Mouse (Mus musculus) liver, embryonic 13.5 days (tissue): Measurements from ENCODE around the gene Ehhadh. TPM values are rescaled to one million over a fixed set of nuclear protein-coding genes. Genes with fewer than 3 reads are reported as not detected.

Experiments used
- ATAC-seq: fragments of 200-750 bp; cut with Nextera tagmentation; 2 replicates; pipeline ENCODE4 v1.8.0; 2017; ENCODE audit warnings: low read depth, mild to moderate bottlenecking, moderate number of reproducible peaks, moderate library complexity
- DNase-seq: peaks from one replicate; pipeline ENCODE4 v3.0.0; 2022
- H3K27ac ChIP-seq: fragments of 300-500 bp; sonication (generic); 2 replicates; pipeline ENCODE4 v1.5.1; 2015; ENCODE audit warnings: moderate library complexity, mild to moderate bottlenecking, inconsistent platforms
- H3K27me3 ChIP-seq: fragments of 300-500 bp; sonication (generic); 2 replicates; pipeline ENCODE4 v1.6.1; 2015; ENCODE audit warnings: mild to moderate bottlenecking, inconsistent platforms
- H3K36me3 ChIP-seq: fragments of 300-500 bp; sonication (generic); 2 replicates; pipeline ENCODE4 v1.6.1; 2015; ENCODE audit warnings: mild to moderate bottlenecking, inconsistent platforms
- H3K4me1 ChIP-seq: fragments of 300-500 bp; sonication (generic); replicated peaks from 2 replicates; pipeline ENCODE4 v1.6.1; 2015; ENCODE audit warnings: inconsistent platforms
- H3K4me2 ChIP-seq: fragments of 300-500 bp; sonication (generic); 2 replicates; pipeline ENCODE4 v1.6.1; 2015; ENCODE audit warnings: inconsistent platforms, mild to moderate bottlenecking, moderate library complexity
- H3K4me3 ChIP-seq: fragments of 300-500 bp; sonication (generic); replicated peaks from 2 replicates; pipeline ENCODE4 v1.5.1; 2015; ENCODE audit warnings: mild to moderate bottlenecking, inconsistent platforms
- H3K9ac ChIP-seq: fragments of 300-500 bp; sonication (generic); 2 replicates; pipeline ENCODE4 v1.6.1; 2015; ENCODE audit warnings: mild to moderate bottlenecking, inconsistent platforms
- H3K9me3 ChIP-seq: fragments of 300-500 bp; sonication (generic); replicated peaks from 2 replicates; pipeline ENCODE4 v1.6.1; 2016; ENCODE audit warnings: inconsistent platforms
- WGBS: fragments of 180-500 bp; shearing (Covaris S2); methylation state at CpG from one replicate; pipeline ENCODE4 v1.1.7; 2015; ENCODE audit not compliant: insufficient replicate concordance; 5-methylcytosine and 5-hydroxymethylcytosine counted together
- polyA plus RNA-seq: library from polyadenylated mRNA; unstranded; fragments of >200 nt; fragmentation: Nextera tagmentation; extraction: Ambion mirVana; gene quantifications from 2 replicates; pipeline ENCODE4 v1.2.1, GENCODE M21; 2015

Gene Ehhadh
- 5.9 and 6.4 TPM in 2 replicates for polyA plus RNA-seq

DNA sequence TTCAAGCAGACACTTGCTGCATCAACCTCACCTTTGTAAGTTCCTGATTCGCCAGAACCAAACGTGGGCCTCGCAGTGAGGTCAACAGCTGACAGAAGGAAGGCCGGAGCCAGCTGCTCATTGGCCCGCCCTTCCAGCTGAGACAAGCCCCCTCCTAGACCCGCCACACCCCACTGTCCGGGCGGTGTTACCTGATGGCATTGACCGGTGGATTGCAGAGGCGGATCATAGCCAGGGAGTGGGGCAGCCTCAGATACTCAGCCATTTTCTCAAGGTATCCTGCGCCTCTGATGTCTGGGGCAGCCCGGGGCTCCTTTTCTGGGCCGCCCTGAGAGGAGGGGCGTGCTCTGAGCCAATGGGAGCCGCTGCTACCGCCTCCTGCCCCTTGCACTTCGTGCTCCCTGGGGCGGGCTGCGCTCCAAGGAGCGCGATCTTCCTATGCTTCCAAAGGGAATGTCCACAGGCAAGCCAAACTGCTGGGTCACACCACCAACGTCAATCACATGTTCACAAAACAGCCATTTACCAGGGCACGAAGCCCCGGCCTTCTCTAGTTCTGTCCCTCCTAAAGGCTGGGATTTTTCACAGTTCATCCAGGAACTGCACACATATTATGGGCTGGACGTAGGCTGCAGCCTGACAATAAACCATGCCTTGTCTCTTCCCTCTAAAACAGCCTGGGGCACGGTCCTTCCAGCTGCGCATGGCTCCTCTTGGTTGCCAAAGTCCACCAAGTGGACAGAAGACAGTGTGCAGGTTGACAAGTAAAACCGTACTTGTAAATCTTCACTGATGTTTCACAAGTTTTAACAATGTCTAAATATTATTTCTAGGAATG lies at the start of gene Ehhadh:
TSS of gene Ehhadh (minus strand) at position 292 of the 838 bp plus-strand sequence.
- Histone ChIP-seq H3K4me2 (peak within 1 kb of the TSS; percentile 81), H3K36me3 (no peaks in the 10 kb centered on the region), H3K4me3 (peak within 1 kb of the TSS; percentile 67), H3K9me3 (no peaks in the 10 kb centered on the region), H3K27ac (peak within 1 kb of the TSS; percentile 67), H3K27me3 (no peaks in the 10 kb centered on the region), H3K9ac (peak within 1 kb of the TSS; percentile 75), H3K4me1 (peaks cover 53% of the 10 kb centered on the region)
- DNase-seq, result peak; percentile 59
- WGBS, result 9% methylated on average over 28 of the region's 28 CpGs
- peak; percentile 87 for ATAC-seq

DNA sequence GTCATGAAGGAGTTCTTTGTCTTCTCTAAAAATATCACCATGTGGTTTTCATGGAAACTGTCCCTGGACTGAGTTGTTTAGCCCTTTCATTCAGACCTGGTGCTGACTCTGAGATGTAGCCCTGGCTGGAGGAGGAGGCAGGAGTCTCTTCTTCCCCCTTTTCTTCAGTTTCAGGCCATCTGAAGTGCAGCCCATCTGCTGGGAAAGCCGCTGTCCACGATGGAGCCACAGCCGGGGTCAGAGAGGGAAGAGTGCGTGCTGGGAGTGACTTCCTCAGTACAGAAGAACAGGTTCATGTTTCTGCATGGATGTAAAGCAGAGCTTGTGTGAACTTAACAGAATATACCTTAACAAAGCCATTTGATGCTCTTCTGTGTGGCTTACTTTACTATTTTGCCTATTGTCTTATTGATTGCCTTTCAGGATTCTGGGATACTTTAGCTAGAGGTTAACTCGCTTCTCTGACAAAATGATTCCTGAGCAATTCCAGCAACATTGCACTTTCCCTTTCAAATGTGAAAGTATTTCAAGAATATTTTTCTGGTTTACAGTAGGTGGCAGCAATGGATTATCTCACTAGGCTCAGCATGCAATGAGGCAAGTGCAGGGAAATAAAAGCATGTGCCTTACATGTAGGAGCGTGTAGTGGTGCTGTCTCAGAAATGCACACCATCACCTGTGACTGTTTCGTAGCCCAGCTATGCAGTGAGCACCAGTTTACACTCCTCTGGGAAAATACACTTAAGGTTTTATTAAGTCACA lies 48.9 kb upstream of the Ehhadh start:
- Histone ChIP-seq H3K9ac (no peak overlapping the region), H3K27ac (no peak overlapping the region), H3K4me1 (no peaks in the 10 kb centered on the region; the same call in 1 of the 2 replicates), H3K4me3 (no peak overlapping the region), H3K9me3 (no peaks in the 10 kb centered on the region), H3K27me3 (no peaks in the 10 kb centered on the region), H3K36me3 (no peaks in the 10 kb centered on the region), H3K4me2 (no peak overlapping the region)
- WGBS, result 46% methylated on average over 7 of the region's 7 CpGs
- ATAC-seq, result no peak
- no peak for DNase-seq

DNA sequence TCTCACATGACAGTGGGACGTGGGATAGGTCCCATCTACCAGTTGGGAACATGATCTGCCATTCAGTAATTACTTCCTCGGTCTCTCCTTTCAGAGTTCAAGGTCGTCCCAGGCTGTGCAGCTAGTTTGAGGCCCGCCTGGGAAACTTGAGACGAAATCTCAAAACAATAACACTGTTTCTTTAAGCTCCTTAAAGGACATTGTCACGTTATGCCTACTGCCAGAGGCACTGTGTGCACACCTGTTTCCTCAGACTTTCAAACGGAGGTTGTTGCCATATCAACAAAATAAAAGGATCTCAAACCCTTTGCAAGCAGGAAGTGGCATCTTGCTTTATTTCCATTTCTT lies 48.0 kb upstream of the Ehhadh start:
- 51% methylated on average over 7 of the region's 7 CpGs for WGBS
- no peak for ATAC-seq
- no peaks in the 10 kb centered on the region for H3K27me3 ChIP-seq

DNA sequence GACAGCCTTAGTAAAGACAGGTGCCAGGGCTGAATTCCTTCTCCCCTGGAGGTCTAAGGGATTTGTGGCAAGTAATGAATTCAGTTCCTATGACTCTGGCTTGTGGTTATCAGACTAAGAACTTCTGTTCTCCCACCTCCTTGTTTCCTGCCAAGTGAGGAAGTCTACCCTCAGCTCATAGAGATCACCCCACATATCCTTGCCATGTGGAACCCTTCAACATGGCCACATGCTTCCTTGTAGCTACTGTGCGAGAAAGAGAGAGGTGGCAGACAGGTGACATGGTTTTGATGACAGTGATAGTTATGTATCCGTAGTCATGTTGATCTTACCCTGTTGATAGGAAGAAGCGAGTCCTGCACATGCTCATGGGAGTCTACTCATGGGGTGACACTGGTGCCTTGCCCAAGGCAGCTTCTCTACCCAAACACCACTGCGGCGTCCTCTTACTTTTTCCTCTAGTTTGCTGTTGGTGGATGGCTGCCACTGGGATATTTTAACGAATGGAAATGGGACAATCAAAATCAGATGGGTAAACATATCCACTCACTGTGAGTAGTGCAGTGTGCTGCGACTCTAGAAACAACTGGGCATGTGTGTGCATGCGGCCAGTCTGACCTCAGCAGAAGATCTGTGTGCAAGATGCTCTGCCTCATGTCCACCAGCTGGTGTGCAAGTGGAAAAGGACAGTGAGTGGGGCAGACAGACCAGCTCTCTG lies 47.4 kb upstream of the Ehhadh start:
- H3K27ac ChIP-seq, result no peak overlapping the region
- no peaks in the 10 kb centered on the region for H3K36me3 ChIP-seq
- 68% methylated on average over 8 of the region's 8 CpGs for WGBS
- H3K9ac ChIP-seq, result no peak overlapping the region
- DNase-seq (no peak), ATAC-seq (no peak)
- peaks cover 3% of the 10 kb centered on the region; the same call in 1 of the 2 replicates for H3K4me1 ChIP-seq
- H3K27me3 ChIP-seq, result no peaks in the 10 kb centered on the region
- no peaks in the 10 kb centered on the region for H3K9me3 ChIP-seq
- H3K4me2 ChIP-seq, result no peak overlapping the region
- no peak overlapping the region for H3K4me3 ChIP-seq

More for the DNA sequence above, 48.0 kb upstream of the Ehhadh start:
- H3K4me3 ChIP-seq, result no peak overlapping the region
- H3K4me2 ChIP-seq, result no peak overlapping the region
- H3K9me3 ChIP-seq, result no peaks in the 10 kb centered on the region
- no peak for DNase-seq
- H3K9ac ChIP-seq, result no peak overlapping the region
- no peaks in the 10 kb centered on the region for H3K36me3 ChIP-seq
- H3K4me1 ChIP-seq, result peaks cover 3% of the 10 kb centered on the region; the same call in 1 of the 2 replicates
- no peak overlapping the region for H3K27ac ChIP-seq

DNA sequence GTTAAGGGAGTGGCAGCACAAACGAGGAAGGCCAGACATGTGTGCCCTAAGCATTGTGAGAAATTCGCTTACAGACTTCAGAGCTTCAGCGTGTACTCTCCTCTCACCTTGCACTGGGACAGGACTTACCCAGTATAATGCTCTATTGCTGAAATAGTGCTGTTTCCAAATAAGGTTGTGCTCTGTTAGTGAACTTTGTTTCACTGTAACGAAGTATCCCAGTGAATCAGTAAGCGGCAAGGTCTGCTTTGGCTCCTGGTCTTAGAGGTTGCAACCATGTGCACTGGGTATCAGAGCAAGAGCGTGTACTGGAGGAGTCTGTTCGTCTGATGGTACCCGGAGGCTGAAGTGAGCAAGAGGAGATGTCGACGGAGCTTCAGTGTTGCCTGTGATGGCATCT lies 46.4 kb upstream of the Ehhadh start:
- Histone ChIP-seq H3K4me3 (no peak overlapping the region), H3K4me2 (no peak overlapping the region), H3K27ac (no peak overlapping the region), H3K9ac (no peak overlapping the region), H3K4me1 (peaks cover 5% of the 10 kb centered on the region; the same call in 1 of the 2 replicates), H3K27me3 (no peaks in the 10 kb centered on the region), H3K9me3 (no peaks in the 10 kb centered on the region), H3K36me3 (no peaks in the 10 kb centered on the region)
- DNase-seq (no peak), ATAC-seq (no peak)
- WGBS, result 76% methylated on average over 10 of the region's 10 CpGs

DNA sequence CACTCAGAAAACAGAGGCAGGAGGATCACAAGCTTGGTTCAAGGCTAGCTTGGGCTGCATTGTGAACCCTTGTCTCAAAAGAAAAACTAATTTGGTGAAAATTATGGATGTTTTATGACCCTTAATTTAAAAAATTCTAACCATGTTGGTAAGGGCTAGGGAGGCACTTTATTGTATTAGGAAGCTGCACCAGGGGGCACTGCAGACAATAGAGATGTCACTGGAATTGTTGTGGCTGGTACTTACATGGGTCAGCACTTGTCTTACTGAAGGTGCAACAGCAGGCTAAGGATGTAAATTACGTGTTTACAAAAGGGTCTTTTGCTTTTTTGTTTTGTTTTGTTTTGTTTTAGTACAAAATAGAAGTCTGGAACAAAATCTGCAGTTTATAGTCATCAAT lies 45.9 kb upstream of the Ehhadh start:
- Histone ChIP-seq H3K27ac (no peak overlapping the region), H3K4me1 (peaks cover 6% of the 10 kb centered on the region; the same call in 1 of the 2 replicates), H3K4me2 (no peak overlapping the region), H3K4me3 (no peak overlapping the region), H3K36me3 (no peaks in the 10 kb centered on the region), H3K9me3 (no peaks in the 10 kb centered on the region), H3K27me3 (no peaks in the 10 kb centered on the region), H3K9ac (no peak overlapping the region)
- 57% methylated on average over 1 of the region's 1 CpGs for WGBS
- no peak for DNase-seq
- no peak for ATAC-seq

DNA sequence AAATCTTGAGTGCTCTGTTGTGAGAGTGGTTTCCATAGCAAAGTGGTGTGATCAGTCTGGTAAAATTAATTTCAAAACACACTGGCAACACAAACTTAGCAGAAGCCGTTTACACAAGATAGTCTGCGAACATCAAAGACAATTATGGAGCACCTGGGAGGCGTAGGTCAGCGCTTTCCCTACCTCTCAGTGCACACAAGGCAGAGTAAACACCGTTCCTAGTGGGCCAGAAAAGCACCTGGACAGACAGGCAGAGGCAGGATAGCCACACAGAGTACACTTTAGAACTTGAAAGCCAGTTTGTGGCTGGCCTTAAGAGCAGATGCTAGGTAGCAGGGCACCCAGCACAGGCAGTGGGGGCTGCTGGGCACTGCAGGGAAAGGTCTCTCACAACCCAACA lies 44.2 kb upstream of the Ehhadh start:
- ATAC-seq (peak; percentile 70), DNase-seq (no peak)
- Histone ChIP-seq H3K4me1 (peaks cover 6% of the 10 kb centered on the region; the same call in 1 of the 2 replicates), H3K36me3 (no peaks in the 10 kb centered on the region), H3K27ac (peak overlapping the region; percentile 39; the same call in 1 of the 2 replicates), H3K4me3 (no peak overlapping the region), H3K27me3 (no peaks in the 10 kb centered on the region), H3K4me2 (no peak overlapping the region), H3K9me3 (no peaks in the 10 kb centered on the region), H3K9ac (no peak overlapping the region)
- whole genome bisulfite sequencing, result 57% methylated on average over 5 of the region's 5 CpGs

DNA sequence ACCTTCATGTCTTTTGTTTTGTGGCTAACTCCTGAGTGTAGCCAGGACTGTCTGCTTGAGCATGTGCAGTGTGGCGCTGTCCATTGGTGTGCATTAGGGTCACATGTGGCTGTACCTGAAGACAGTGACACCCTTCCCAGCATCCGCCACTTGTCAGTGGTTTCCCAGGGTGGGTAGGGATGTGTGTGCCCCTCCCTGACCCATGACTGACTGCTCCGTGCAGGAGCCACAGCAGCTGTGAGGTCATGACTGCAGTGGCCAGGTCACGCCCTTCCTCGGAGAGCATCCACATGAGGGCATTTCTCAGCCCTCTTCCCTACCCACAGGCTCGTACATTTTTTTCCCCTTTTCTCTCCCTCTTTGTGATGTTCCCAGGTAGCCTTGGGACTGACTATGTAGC lies 43.2 kb upstream of the Ehhadh start:
- Histone ChIP-seq H3K4me2 (no peak overlapping the region), H3K36me3 (no peaks in the 10 kb centered on the region), H3K9me3 (no peaks in the 10 kb centered on the region), H3K4me3 (no peak overlapping the region), H3K9ac (no peak overlapping the region), H3K27ac (no peak overlapping the region), H3K4me1 (peaks cover 6% of the 10 kb centered on the region; the same call in 1 of the 2 replicates), H3K27me3 (no peaks in the 10 kb centered on the region)
- 45% methylated on average over 6 of the region's 6 CpGs for WGBS
- ATAC-seq (no peak), DNase-seq (no peak)

DNA sequence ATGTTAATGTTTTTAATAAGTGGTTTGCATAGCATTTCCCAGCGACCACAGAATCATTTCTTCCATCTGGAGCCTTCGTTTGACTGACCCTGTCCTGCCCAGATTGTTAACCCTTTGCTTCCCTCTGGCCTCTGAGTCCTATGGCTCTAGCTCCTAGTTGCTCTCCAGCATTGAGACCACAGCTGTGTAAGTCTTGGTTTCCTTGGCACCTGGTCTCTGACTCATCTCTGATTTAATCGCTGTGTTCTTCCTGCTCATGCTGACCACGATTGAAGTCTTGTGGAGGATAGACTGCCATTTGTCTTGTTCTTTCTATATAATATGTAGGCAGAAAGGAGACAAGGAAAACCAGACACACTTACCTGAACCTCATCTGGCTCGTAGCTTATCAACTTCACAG lies 42.1 kb upstream of the Ehhadh start:
- Histone ChIP-seq H3K27me3 (no peaks in the 10 kb centered on the region), H3K4me2 (no peak overlapping the region), H3K4me3 (no peak overlapping the region), H3K9ac (no peak overlapping the region), H3K4me1 (peaks cover 6% of the 10 kb centered on the region), H3K36me3 (no peaks in the 10 kb centered on the region), H3K27ac (no peak overlapping the region), H3K9me3 (no peaks in the 10 kb centered on the region)
- ATAC-seq (no peak), DNase-seq (no peak)
- WGBS, result 16% methylated on average over 5 of the region's 5 CpGs

GRCm38 (mm10) chr16:21827581-21827980 lies 40.0 kb upstream of the Ehhadh start:
- Histone ChIP-seq H3K36me3 (no peaks in the 10 kb centered on the region), H3K4me3 (no peak overlapping the region), H3K27me3 (no peaks in the 10 kb centered on the region), H3K9ac (no peak overlapping the region), H3K27ac (no peak overlapping the region), H3K4me1 (peaks cover 6% of the 10 kb centered on the region), H3K4me2 (peak overlapping the region; percentile 29), H3K9me3 (no peaks in the 10 kb centered on the region)
- 68% methylated on average over 4 of the region's 4 CpGs for WGBS
- ATAC-seq (no peak), DNase-seq (no peak)

- no peak for DNase-seq
- no peaks in the 10 kb centered on the region for H3K9me3 ChIP-seq
- ATAC-seq, result no peak
- no peaks in the 10 kb centered on the region for H3K36me3 ChIP-seq
- WGBS, result 51% methylated on average over 4 of the region's 4 CpGs
- H3K4me3 ChIP-seq, result no peak overlapping the region
- H3K9ac ChIP-seq, result no peak overlapping the region
- H3K4me1 ChIP-seq, result peaks cover 6% of the 10 kb centered on the region
- no peaks in the 10 kb centered on the region for H3K27me3 ChIP-seq
- H3K27ac ChIP-seq, result no peak overlapping the region
- peak overlapping the region; percentile 29 for H3K4me2 ChIP-seq
Measured at GRCm38 (mm10) chr16:21827153-21827552, 39.5 kb upstream of the Ehhadh start.
